Mouse (Mus musculus) layer of hippocampus, adult 9-11 months (tissue): ENCODE data around the gene Rsph10b.

Source experiments
- DNase-seq: peaks from one replicate; pipeline ENCODE4 v3.0.0; 2022

The Rsph10b gene

GRCm38 (mm10) chr5:143932831-143933230, at the start of gene Rsph10b:
TSS of gene Rsph10b (plus strand) at chr5:143933035.
- DNase-seq, result peak; percentile 38

GRCm38 (mm10) chr5:143885274-143885673, 47.6 kb upstream of the Rsph10b start:
- no peak for DNase-seq

GRCm38 (mm10) chr5:143890741-143891140, 42.1 kb upstream of the Rsph10b start:
- no peak for DNase-seq

- DNase-seq, result no peak
These were observed 40.5 kb upstream of the Rsph10b start for GRCm38 (mm10) chr5:143892255-143892886.

DNA sequence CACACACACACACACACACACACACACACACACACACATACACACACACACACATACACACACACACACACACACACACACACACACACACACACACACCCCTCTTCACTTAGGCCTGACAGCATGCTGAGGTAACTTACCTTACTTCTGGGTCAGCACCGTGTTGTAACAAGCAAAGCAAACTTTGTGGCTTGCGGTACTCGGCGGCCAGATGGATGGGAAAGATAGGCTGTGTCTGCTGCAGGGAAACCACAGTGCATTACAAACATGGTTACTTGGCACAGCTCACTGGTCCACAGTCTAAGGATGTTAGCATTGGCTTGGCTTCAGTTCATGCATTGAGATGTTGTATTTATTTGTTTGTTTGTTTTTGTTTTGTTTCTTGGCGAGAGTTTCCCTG, 39.4 kb upstream of the Rsph10b start:
- no peak for DNase-seq

DNA sequence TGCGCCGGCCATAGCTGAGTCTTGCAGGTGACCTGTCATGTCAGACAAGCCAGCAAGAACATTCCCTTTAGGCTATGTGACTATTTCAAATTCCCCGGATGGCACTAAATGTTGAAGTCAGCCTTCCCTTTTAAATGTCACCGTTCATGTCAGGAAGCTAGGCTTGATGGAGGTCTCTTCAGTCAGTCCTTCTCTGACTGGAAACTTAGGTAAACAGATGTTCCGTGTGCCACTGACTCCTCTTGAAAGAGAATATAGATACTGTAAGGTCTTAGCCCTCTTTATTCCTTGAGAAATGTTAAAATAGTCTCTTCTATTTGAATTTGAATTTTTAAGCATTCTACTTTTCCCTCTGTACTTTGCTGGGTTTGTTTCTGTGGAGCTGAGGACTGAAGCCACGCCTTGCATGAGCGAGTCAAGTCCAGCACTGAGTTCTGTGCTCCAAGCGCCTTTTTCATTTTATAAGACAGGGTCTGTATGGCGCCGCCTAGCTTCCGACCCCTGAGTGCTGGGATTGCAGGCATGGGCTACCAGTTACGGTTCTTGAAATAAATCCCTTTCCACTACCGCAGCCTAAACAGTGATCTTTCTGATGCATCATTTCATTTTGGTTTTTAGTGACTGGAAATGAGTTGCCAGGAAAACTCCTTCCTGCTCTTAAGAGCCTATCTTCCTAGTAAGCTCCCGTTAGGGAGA, 35.1 kb upstream of the Rsph10b start, which contains the start of gene Ankrd61:
Gene Ankrd61, minus strand, starts transcription at position 51 of the 696 bp plus-strand sequence.
- no peak for DNase-seq

DNA sequence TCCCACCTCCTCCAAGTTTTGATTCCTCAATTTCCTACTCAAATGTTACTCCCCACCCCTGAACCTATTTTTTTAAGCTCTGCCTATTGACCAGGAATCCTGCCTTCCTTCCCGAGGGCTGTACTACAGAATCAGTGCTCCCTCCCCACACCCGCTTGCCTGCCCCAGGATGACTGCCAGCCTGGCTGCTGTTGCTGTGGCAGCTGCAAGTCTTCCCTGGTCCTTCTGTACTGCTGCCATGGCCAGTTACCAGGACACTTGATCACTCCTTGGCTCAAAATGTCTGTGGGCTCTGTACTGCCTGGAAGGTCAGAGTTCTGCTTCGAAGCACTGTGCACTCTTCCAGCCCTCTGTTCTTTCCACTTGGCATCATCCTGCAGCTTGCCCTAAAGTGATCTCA, 30.7 kb upstream of the Rsph10b start:
- peak; percentile 17 for DNase-seq

GRCm38 (mm10) chr5:143903813-143904212, 29.0 kb upstream of the Rsph10b start:
- DNase-seq, result no peak

DNA sequence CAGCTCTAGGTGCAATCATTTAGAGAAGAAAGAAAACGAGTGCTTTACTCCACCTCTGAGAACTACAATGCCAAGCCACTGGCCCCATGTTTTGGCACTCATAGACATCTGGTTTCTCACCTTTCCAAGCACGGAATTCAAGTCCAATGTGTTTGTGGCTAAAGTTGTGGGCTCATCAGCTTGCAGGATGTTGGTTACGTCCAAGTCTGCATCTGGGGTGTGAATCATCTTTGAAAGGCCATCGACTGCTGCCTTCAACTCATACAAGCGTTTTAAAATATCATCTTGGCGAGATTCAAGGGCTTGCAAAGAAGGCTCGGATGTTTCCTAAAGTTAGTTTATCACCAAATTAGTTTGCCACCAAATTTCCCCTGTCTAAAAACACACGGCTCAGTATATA, 26.4 kb upstream of the Rsph10b start:
- no peak for DNase-seq

GRCm38 (mm10) chr5:143908926-143909325, 23.9 kb upstream of the Rsph10b start:
- no peak for DNase-seq

GRCm38 (mm10) chr5:143909417-143910400, 23.1 kb upstream of the Rsph10b start, which contains the start of the genes Aimp2 and Pms2:
TSS of gene Aimp2 (minus strand) at chr5:143909847.
TSS of gene Pms2 (plus strand) at chr5:143909964.
- DNase-seq, result peak; percentile 98

DNA sequence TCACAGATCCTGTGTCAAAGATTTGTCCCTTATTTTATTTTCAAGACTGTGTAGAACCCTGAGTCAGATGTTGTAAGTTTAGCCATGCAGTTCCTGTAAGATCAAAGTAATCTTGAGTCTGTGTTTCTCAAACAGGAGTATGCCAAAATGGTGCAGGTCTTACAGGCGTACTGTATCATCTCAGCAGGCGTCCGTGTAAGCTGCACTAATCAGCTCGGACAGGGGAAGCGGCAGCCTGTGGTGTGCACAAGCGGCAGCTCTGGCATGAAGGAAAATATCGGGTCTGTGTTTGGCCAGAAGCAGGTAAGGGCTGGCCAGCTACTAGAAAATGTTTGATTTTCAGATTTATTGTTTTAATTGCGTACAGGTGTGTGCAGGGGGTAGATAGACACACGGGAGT, 16.6 kb upstream of the Rsph10b start:
- DNase-seq, result no peak

GRCm38 (mm10) chr5:143917418-143917817, 15.4 kb upstream of the Rsph10b start:
- no peak for DNase-seq

- no peak for DNase-seq
These were observed 14.7 kb upstream of the Rsph10b start for GRCm38 (mm10) chr5:143918120-143918519.

DNA sequence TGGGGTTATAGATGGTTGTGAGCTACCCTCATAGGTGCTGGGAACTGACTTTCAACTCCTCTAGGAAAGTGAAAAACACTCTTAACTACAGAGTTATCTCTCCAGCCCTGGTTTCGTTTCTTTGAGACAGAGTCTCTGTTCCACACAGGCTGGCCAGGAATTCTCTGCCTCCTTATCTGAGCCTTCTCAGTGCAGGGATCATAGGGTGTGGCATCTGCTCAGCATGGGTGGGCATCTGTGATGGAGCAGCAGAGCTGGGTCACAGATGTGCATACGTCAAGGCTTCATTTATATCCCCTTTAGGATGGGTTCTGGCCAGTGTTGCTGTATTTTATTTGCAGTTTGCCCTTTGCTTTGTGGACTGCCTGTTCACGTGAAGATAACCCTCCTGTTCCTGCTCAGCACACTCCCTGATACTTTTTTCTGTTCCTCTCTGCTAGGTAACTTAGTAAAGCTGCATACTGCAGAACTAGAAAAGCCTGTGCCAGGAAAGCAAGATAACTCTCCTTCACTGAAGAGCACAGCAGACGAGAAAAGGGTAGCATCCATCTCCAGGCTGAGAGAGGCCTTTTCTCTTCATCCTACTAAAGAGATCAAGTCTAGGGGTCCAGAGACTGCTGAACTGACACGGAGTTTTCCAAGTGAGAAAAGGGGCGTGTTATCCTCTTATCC, 7.9 kb upstream of the Rsph10b start:
- DNase-seq, result no peak

DNA sequence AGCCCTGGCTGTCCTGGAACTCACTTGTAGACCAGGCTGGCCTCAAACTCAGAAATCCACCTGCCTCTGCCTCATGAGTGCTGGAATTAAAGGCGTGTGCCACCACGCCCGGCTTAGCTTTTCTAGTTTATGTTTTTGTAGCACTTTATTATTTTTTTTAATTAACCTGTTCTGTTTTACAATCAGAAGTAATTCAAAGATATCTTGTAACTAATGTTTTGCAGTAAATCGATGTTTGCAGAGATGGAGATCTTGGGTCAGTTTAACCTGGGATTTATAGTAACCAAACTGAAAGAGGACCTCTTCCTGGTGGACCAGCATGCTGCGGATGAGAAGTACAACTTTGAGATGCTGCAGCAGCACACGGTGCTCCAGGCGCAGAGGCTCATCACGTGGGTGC, 5.0 kb upstream of the Rsph10b start, which contains the start of gene Gm42421:
Gene Gm42421, plus strand, starts transcription at position 301 of the 400 bp plus-strand sequence.
- no peak for DNase-seq

DNA sequence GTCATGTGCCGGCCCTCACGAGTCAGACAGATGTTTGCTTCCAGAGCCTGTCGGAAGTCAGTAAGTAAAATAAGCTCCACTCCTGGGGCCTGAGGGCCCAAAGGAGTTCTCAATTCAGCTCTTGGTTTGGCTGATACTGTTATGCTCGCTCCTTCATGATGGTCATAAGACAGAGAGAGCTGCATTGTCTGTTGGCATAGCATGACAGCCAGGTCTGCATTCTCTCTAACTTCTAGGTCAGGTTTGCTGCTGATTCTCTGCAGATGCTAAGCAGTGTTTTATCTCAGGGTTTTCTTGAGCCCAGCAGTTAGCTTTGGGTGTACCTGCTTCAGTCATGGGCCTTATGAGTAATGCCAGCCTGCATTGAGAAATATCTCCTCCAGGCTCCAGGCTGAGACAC, 3.5 kb upstream of the Rsph10b start:
- no peak for DNase-seq

- no peak for DNase-seq
These were observed 2.2 kb upstream of the Rsph10b start for GRCm38 (mm10) chr5:143930656-143931055.

- DNase-seq, result no peak
These were observed 813 bp upstream of the Rsph10b start for GRCm38 (mm10) chr5:143931863-143932580.

- no peak for DNase-seq
These were observed 579 bp downstream of the Rsph10b start for GRCm38 (mm10) chr5:143933414-143933813.

GRCm38 (mm10) chr5:143933875-143934274, 1.0 kb downstream of the Rsph10b start:
- DNase-seq, result no peak

GRCm38 (mm10) chr5:143936156-143936555, 3.3 kb downstream of the Rsph10b start:
- no peak for DNase-seq
